Mouse (Mus musculus) megakaryocyte, embryonic 14.5 days (primary cell): ENCODE results near the gene Fam160a1. TPM values are rescaled to one million over a fixed set of nuclear protein-coding genes. Genes with fewer than 3 reads are reported as not detected.

Experiments
- H3K27me3 ChIP-seq: replicated peaks from 2 replicates; pipeline ENCODE3; 2012; ENCODE audit warnings: inconsistent platforms
- H3K36me3 ChIP-seq: replicated peaks from 2 replicates; pipeline ENCODE3; 2012; ENCODE audit warnings: low read length, inconsistent platforms, mixed read lengths
- H3K4me1 ChIP-seq: 2 replicates; pipeline ENCODE4 v1.6.1; 2012; ENCODE audit warnings: inconsistent platforms
- H3K4me3 ChIP-seq: replicated peaks from 2 replicates; pipeline ENCODE3; 2012; ENCODE audit warnings: moderate library complexity, mild to moderate bottlenecking, inconsistent platforms
- H3K9me3 ChIP-seq: 2 replicates; pipeline ENCODE4 v1.6.1; 2012; ENCODE audit warnings: inconsistent platforms
- FLI1 ChIP-seq: IDR thresholded peaks from 2 replicates; pipeline ENCODE4 v1.6.1; 2012; ENCODE audit warnings: low read length, inconsistent platforms, mixed read lengths
- GATA1 ChIP-seq: IDR thresholded peaks from 3 replicates; pipeline ENCODE4 v1.6.1; 2012; ENCODE audit warnings: mixed read lengths, low read length, inconsistent platforms, borderline replicate concordance
- polyA plus RNA-seq: library from polyadenylated mRNA; stranded (reverse); fragments of >175 nt; gene quantifications from 2 replicates; pipeline ENCODE4 v1.2.3, GENCODE M21; 2012; ENCODE audit warnings: low replicate concordance; ENCODE audit not compliant: insufficient read depth

The Fam160a1 gene
- polyA plus RNA-seq, 1 experiment = 0.12 TPM

DNA sequence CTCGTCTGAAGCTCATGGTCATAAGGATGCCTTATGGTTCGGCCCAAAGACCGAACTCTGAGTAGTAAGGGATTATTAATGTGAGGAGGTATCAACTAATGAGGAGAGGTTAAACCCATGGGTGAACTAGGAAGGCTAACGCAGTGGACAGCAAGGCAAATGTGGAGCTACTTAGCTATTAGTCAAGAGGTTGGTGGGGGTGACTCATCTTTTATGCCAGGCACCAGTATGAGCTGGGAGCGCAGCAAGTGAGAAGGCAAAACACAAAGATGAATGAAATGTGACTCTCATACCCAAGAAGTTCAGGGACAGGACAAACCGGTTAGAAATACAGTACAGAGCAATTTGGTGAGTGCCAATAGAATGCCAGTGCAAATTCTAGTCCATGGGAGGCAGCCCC lies 94.5 kb downstream of the Fam160a1 start:
- Histone ChIP-seq H3K27me3 (peaks cover 30% of the 10 kb centered on the region), H3K9me3 (no peaks in the 10 kb centered on the region), H3K36me3 (no peaks in the 10 kb centered on the region), H3K4me3 (no peak overlapping the region), H3K4me1 (no peaks in the 10 kb centered on the region)
- TF ChIP-seq GATA1 (no peak), FLI1 (no peak)

DNA sequence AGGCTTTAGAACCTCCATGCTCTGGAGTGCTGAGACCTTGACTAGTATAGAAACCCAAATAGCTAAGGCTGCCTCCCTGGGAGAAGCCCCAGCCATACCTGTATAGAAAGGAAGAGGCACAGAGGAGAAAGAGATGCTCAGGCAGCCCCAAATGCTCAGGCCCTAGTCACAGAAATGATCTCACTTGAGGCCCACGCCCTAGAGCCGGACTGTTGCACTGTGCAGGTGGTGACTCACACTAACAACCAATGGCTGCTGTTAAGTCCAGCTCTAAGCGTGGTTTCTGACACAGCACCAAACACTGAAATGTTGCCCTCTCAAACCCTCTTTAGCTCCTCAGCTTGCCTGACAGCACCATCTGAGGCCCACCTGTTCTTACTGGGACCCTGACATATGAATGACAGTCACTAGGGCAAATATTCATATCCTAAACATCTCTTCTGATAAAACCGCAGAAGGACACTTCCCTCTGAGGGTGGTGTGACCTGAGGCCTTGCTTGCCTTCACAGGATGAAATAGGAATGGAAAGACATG lies 101.3 kb downstream of the Fam160a1 start:
- peaks cover 8% of the 10 kb centered on the region for H3K9me3 ChIP-seq
- H3K36me3 ChIP-seq = no peaks in the 10 kb centered on the region
- no peak for TF ChIP-seq FLI1
- no peak for TF ChIP-seq GATA1
- peaks cover 71% of the 10 kb centered on the region for H3K27me3 ChIP-seq
- no peak overlapping the region for H3K4me3 ChIP-seq
- no peaks in the 10 kb centered on the region for H3K4me1 ChIP-seq

DNA sequence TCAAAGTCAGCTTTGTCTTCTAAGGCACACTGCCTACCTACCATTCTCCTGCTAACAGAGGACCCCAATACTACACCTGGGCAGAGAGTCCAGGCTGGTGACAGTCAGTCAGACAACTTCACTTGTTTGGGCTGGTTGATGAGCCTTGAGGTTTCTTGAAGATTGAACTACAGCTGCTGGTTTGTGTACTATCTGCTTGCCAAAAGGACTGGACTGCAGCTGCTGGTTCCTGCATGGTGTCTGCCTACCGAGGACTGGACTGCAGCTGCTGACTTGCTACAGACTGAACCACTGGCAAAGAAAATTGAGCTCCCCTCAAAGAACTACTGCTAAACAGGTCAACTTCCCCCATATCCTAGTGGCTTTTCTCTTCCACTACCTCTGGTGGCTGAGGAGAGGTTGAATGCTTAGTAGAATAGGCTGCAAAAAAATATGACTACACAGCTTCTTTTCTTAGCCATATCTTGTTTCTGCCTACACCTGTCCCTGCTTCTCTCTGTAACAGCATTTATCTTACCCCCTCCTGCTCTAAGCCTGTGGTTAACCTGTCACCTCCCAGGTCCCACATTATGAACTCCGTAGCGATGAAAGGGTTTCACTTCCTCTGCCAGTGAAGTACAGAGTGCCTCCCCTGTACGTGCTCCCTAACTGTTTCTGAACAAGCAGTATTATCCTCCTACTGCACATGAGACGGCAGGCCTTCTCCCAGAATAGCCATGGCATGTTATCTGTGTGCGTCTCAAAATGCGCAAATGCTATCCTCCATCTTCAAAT lies 103.0 kb downstream of the Fam160a1 start:
- no peak for TF ChIP-seq FLI1
- no peak for TF ChIP-seq GATA1
- H3K36me3 ChIP-seq = no peaks in the 10 kb centered on the region
- H3K9me3 ChIP-seq = peaks cover 8% of the 10 kb centered on the region
- peaks cover 75% of the 10 kb centered on the region for H3K27me3 ChIP-seq
- peaks cover 5% of the 10 kb centered on the region; the same call in 1 of the 2 replicates for H3K4me1 ChIP-seq
- H3K4me3 ChIP-seq = no peak overlapping the region

DNA sequence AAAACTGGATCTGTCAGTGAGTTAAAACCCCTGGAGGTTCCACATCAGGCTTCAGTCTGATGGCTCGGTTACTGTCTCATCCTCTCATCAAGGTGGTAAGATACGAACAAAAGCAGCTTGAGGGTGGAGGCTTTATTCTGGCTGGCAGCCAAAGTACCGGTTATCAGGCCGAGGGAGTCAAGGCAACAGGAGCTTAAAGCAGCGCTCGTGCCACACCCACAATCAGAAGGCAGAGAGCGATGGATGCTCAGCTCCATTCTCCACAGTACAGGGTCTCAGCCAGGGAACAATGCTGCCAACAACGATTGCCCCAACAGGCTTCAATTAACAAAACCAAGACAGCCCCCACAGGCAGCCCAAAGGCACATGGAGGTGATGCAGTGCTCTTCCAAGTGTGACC lies 106.4 kb downstream of the Fam160a1 start:
- TF ChIP-seq FLI1 (no peak), GATA1 (no peak)
- Histone ChIP-seq H3K4me1 (peaks cover 5% of the 10 kb centered on the region; the same call in 1 of the 2 replicates), H3K36me3 (no peaks in the 10 kb centered on the region), H3K9me3 (peaks cover 8% of the 10 kb centered on the region), H3K4me3 (no peak overlapping the region), H3K27me3 (peaks cover 77% of the 10 kb centered on the region)

DNA sequence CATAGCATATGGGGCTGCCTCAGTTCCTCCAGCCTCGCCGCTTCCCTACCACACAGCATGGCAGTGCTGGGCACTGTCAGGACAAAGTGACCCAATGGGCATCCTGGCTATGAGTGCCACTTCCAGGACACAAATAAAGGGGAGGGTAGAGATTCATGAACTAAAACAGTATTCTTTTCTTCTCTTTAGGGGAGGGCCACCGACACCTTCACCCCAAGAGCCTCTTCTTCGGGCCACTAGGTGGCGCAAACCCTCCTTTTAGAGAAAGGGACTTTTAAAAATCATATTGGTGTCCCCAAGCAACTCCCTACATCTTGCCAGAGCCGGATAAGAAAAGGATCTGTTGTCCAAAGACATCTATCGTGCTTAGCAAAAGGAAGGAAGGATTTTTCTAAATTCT lies 109.7 kb downstream of the Fam160a1 start:
- no peak overlapping the region for H3K4me3 ChIP-seq
- no peaks in the 10 kb centered on the region for H3K36me3 ChIP-seq
- 0 out of 2 replicates have a peak, but pooled peaks cover 3% of the 10 kb centered on the region for H3K9me3 ChIP-seq
- H3K27me3 ChIP-seq = peaks cover 68% of the 10 kb centered on the region
- TF ChIP-seq GATA1 (no peak), FLI1 (no peak)
- H3K4me1 ChIP-seq = peaks cover 17% of the 10 kb centered on the region

DNA sequence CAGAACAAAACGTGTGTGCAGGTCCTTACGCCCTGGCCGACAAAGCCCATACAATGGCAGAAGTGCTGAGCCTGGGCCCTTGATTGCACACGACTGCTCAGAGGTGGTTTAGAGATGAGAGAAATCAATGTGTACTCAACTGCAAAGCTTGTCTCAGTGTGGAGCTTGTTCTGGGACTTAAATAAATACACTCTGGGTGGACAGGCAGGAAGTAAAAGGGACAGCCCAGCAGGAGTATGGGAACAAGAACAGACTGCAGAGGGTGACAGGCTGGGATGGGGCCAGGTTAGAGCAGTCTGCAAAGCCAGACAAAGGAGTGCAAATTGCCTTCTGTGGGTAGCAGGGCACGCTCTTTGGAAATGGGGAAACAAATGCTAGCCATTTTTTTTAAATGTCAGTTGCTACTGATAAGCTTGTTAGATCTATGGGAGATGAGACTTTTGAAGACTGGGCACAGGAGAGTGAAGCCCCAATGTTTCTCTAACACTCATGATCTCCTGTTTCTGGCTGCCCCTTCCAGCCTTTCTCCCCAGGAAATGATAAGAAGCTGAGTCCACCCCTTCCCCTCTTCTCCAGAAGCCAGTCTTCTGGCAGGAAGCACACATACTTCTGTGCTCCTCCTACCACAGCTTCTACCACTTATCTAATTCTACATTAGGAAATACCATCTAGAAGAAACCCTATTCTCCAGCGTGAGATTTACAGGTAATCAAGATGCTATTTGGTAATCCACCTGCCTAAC lies 113.8 kb downstream of the Fam160a1 start:
- H3K36me3 ChIP-seq = no peaks in the 10 kb centered on the region
- TF ChIP-seq FLI1 (no peak), GATA1 (no peak)
- H3K4me3 ChIP-seq = no peak overlapping the region
- H3K27me3 ChIP-seq = peaks cover 67% of the 10 kb centered on the region
- peaks cover 12% of the 10 kb centered on the region for H3K4me1 ChIP-seq
- 0 out of 2 replicates have a peak, but pooled peaks cover 3% of the 10 kb centered on the region for H3K9me3 ChIP-seq

DNA sequence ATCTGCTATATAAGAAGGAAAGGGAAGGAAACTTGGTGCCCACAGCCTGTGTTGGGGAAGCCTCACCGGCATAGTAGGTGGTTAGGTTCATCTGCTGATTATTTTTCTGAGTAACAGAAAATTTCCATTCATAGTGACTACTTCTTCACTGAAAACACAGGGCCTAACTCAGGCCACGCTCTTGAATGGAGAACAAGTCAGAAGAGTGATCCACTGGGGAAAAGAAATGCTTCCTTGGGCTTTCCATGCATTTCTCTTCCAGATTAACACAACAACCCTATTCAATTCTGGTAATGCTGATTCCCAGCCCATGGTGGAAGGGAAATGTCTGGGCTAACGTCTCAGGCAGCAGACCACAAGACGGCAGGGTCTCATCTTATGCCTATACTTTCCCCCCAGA lies 118.6 kb downstream of the Fam160a1 start:
- no peak for TF ChIP-seq FLI1
- no peak for TF ChIP-seq GATA1
- no peaks in the 10 kb centered on the region for H3K36me3 ChIP-seq

DNA sequence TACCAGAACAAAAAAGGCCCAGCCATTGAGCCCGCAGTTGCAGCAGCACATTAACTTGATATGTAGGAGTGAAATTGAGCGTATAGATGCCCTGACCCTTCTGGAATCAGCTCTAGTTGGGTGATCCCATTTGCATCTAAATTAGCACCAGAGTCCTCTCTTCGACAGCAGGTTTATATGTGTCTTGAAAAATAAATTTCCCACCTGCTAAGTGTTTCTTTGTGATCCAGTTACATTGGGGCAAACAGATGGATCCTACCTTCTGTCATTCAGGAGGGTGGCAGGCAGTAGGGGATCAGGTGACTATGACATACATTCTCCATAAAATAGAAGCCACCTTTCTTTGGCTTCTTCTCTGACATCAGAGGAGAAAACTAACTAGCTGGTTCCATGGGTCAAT lies 122.0 kb downstream of the Fam160a1 start:
- H3K4me1 ChIP-seq = peaks cover 22% of the 10 kb centered on the region
- TF ChIP-seq FLI1 (no peak), GATA1 (no peak)
- no peak overlapping the region for H3K4me3 ChIP-seq
- peaks cover 5% of the 10 kb centered on the region; the same call in 1 of the 2 replicates for H3K9me3 ChIP-seq
- H3K27me3 ChIP-seq = peaks cover 78% of the 10 kb centered on the region
- no peaks in the 10 kb centered on the region for H3K36me3 ChIP-seq

More for the DNA sequence above, 118.6 kb downstream of the Fam160a1 start:
- Histone ChIP-seq H3K4me1 (peaks cover 17% of the 10 kb centered on the region), H3K27me3 (peaks cover 78% of the 10 kb centered on the region), H3K4me3 (no peak overlapping the region), H3K9me3 (0 out of 2 replicates have a peak, but pooled peaks cover 2% of the 10 kb centered on the region)

DNA sequence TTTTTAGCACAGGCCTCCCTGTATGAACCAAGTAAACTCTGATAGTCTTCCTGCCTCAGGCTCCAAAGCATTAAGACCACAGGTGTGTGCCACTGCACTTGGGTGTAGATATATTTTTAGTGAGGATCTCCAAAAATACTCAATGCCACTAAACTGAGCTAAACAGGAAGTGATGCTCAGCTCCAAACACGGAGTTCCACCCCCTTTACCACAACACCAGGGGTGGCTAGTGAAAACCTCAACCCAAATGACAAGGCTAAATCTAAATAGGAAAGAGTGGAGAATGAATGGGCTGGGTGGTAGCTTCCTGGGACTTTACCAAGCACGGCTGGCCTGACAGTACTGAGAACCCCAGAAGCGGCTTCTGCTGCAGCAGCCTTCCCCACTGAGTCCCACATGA lies 124.1 kb downstream of the Fam160a1 start:
- peaks cover 22% of the 10 kb centered on the region for H3K4me1 ChIP-seq

DNA sequence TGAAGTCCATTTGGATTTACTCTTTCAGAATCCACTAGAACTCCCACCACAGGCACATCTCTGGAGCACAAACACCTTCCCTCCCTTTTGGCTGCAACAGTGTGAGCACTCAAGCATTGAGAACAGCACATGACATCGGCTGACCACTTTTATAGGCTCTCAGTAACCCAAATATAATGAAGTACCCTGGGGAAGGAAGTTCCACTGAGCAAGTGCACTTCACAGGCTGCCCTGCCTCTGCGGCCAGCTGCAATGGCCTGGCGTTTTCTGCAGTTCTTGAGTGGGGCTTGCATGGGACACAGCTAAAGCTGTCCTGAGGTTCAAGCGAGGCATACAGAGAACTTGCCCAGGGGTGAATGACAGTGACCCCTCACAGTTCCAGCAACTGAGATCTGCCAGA lies 126.0 kb downstream of the Fam160a1 start:
- peaks cover 3% of the 10 kb centered on the region; the same call in 1 of the 2 replicates for H3K9me3 ChIP-seq
- H3K4me1 ChIP-seq = peaks cover 17% of the 10 kb centered on the region
- no peak overlapping the region for H3K4me3 ChIP-seq
- H3K27me3 ChIP-seq = peaks cover 68% of the 10 kb centered on the region
- no peaks in the 10 kb centered on the region for H3K36me3 ChIP-seq
- no peak for TF ChIP-seq FLI1

More for the DNA sequence above, 124.1 kb downstream of the Fam160a1 start:
- Histone ChIP-seq H3K36me3 (no peaks in the 10 kb centered on the region), H3K27me3 (peaks cover 76% of the 10 kb centered on the region), H3K9me3 (peaks cover 5% of the 10 kb centered on the region; the same call in 1 of the 2 replicates), H3K4me3 (no peak overlapping the region)
- TF ChIP-seq GATA1 = no peak
- TF ChIP-seq FLI1 = no peak
